Mouse (Mus musculus): ENCODE data around the gene Aldh3a2. TPM values are rescaled to one million over a fixed set of nuclear protein-coding genes. Genes with fewer than 3 reads are reported as not detected.

Gene Aldh3a2
- total RNA-seq, 2 experiments from 2014 or later = 43.4 to 43.6 TPM

Other genes with a start within 250 kb of the Aldh3a2 start
- gene Kcnj12, start 244.9 kb downstream of the Aldh3a2 start, total RNA-seq (2021) = 10 to 100 TPM; 18.3 to 21.0 TPM
- 1 to 10 TPM in 1 of 2 experiments, under 1 TPM in 1; 0.90 to 1.0 TPM for gene Tnfrsf13b, start 140.7 kb downstream of the Aldh3a2 start, total RNA-seq (2021)
- gene Usp22, start 92.4 kb downstream of the Aldh3a2 start, total RNA-seq (2021) = 10 to 100 TPM; 65.6 to 69.4 TPM
- under 1 TPM; 0.29 to 0.31 TPM for gene Aldh3a1, start 59.9 kb downstream of the Aldh3a2 start, total RNA-seq (2021)
- gene Slc47a2, start 75.4 kb upstream of the Aldh3a2 start, total RNA-seq (2021) = under 1 TPM; 0.11 to 0.12 TPM
- 10 to 100 TPM; 30.7 to 36.2 TPM for gene Slc47a1, start 110.9 kb upstream of the Aldh3a2 start, total RNA-seq (2021)
- gene Rnf112, start 186.7 kb upstream of the Aldh3a2 start, total RNA-seq (2021) = under 1 TPM; 0.14 to 0.16 TPM
- 10 to 100 TPM; 70.7 to 78.0 TPM for gene Mfap4, start 218.0 kb upstream of the Aldh3a2 start, total RNA-seq (2021)
- 10 to 100 TPM; 16.0 to 16.8 TPM for gene Mapk7, start 226.9 kb upstream of the Aldh3a2 start, total RNA-seq (2021)
- 10 to 100 TPM in 1 of 2 experiments, 1 to 10 TPM in 1; 9.8 to 12.0 TPM for gene B9d1, start 237.7 kb upstream of the Aldh3a2 start, total RNA-seq (2021)

All from heart, postnatal 4 days (tissue).